Mouse (Mus musculus): Measurements from ENCODE around the gene Gulp1.

DNA sequence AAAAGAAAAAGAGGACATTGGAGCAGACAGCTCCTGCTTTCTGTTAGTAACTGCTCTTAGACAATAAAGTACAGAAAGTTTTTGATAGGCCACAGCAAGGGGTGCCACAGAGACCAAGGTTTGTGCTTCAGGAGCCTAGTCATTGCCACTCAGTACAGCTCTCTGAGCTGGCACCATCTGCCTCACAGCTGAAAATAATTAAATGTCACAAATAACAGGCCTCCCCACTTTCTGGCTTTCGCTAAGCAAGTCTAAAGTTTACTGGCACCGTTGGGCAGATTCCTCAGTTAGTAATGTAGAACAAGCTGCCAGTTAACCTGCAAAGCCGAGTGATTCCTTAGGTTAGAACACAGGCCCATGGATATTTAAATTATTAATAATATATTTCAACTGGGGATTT is 127.7 kb downstream of the Gulp1 start:
- TF ChIP-seq POLR2A (IDR thresholded peaks at IDR 0.05; ENCODE audit: control insufficient read depth, low read depth, low read length) (no peak), CTCF (IDR thresholded peaks at IDR 0.05; ENCODE audit: control insufficient read depth, insufficient read depth, insufficient replicate concordance, low read depth, low read length) (no peak)
